Mouse (Mus musculus) mouse embryonic stem cell (cell line): ENCODE results near the gene Lcorl.

ENCODE experiments used
- in situ Hi-C, 2 experiments: fragments of 300-500 bp; cut with MboI; formaldehyde crosslinking; loops; 1 replicate in 1 of 2; 3 replicates in 1 of 2; pipeline ENCODE4 v1.14.3; 2019 to 2020; ENCODE audit warnings: low sequenced_read_pairs in 2 of 2, low pct_unique_long_range_greater_than_20kb in 1 of 2, mixed read lengths in 1 of 2; ENCODE audit not compliant: unreplicated experiment in 1 of 2

Lcorl gene

GRCm38 (mm10) chr5:45857254-45858011 is at the start of gene Lcorl:
Gene Lcorl (minus strand): TSS chr5:45857615.
- in situ Hi-C loops, result no loop called here

- in situ Hi-C loops, result no loop called here
These were observed 47.3 kb upstream of the Lcorl start for GRCm38 (mm10) chr5:45904683-45905082.

- in situ Hi-C loops, result no loop called here
These were observed 45.8 kb upstream of the Lcorl start for GRCm38 (mm10) chr5:45903246-45903645.

DNA sequence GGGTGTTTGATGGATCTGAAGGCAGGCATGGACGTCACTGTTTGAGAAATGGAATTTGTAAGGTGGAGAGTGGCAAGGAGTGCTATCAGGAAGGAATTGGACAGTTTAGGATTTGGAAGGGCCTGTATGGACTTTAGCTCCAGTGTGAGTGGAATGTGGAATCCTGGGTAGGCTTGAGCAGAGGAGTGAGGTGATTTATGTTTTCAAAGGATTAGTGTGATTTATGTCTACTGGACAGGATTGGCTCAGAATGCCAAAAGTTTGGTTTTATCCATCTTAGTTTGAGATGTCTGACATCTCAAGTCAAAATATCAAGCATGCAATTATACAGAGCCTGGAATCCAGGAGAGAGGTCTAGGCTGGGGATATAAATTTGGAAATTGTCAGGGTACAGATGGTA is 37.9 kb upstream of the Lcorl start:
- in situ Hi-C loops, result no loop called here

GRCm38 (mm10) chr5:45893696-45894095 is 36.3 kb upstream of the Lcorl start:
- in situ Hi-C loops, result no loop called here

GRCm38 (mm10) chr5:45876328-45876727 is 18.9 kb upstream of the Lcorl start:
- in situ Hi-C loops, result no loop called here

- in situ Hi-C loops, result no loop called here
These were observed 18.1 kb upstream of the Lcorl start for GRCm38 (mm10) chr5:45875472-45875871.

DNA sequence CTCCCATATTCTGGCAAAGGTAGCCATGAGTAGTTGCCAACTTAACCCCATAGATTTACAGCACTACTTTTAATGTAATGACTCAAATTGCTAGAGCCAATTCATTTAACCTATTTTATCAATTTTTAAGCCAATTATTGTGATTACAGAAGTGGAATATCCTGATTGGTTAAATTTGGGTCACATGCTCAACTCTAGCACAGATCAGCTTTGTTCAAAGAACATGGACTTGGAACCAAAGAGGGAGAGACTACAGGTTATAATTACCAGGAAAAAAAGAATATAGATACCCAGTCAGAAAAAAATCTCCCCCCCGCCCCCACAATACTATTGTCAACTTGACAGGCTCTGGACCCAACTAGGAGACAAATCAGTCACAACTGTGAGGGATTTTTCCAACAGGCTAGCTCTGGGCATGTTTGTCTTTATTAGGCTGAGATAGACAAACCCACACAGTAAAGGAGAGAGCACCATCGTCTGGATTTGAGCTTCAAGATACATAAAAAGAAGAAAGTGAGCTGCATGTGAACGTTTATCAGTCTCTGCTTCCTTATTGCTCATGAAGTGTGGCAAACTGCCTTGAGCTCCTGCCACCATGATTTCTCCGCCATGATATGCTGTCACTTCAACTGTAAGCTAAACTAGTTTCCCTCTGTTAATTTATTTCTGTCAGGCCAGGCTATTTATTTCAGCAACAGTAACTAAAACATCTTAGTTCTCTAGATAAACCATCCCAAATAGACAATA is 17.0 kb upstream of the Lcorl start:
- in situ Hi-C loops, result no loop called here

- in situ Hi-C loops, result no loop called here
These were observed 953 bp upstream of the Lcorl start for GRCm38 (mm10) chr5:45858368-45858767.

DNA sequence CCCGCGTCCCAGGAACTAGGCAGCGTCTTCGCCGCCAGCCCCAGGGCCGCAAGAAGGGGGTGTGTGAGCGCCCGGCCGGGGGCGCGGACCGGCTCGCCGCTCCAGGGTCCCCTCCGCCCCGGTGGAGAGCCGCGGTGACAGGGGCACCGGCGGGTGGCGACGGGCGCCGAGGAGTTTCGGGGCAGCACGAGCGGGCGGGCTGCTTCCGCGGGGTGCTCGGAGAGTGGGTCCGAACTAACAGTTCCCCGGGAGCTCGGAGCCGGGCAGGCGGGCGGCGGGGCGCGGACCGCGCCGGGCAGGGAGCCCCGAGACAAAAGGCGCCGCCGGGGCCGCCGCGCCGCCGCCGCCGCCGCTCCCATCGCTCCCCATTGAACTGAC is 550 bp downstream of the Lcorl start:
- in situ Hi-C loops, result no loop called here

DNA sequence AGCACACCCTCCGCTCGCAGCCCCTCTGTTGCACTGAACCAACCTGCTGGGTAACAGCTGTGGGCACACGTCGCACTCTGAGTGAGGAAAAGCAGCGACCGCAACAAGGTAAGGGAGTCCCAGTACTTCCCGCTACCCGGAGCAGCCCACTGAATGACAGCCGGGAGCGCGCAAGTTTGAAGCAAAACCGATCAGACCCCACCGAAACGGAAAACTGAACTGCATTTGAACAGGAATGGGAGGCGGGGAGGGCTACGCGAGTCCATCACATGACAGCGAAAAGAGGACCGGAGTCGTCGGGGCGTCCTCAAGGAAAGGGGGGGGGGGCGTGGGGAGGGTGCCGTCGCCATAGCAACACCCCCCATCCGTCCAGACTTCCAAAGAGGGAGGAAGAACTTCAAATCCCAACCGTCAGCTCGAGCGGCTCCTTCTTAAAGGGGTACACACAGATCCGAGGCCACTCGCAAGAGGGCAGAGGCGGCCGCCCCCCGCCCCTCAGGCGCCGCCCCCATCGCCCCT is 1.1 kb downstream of the Lcorl start:
- in situ Hi-C loops, result no loop called here

DNA sequence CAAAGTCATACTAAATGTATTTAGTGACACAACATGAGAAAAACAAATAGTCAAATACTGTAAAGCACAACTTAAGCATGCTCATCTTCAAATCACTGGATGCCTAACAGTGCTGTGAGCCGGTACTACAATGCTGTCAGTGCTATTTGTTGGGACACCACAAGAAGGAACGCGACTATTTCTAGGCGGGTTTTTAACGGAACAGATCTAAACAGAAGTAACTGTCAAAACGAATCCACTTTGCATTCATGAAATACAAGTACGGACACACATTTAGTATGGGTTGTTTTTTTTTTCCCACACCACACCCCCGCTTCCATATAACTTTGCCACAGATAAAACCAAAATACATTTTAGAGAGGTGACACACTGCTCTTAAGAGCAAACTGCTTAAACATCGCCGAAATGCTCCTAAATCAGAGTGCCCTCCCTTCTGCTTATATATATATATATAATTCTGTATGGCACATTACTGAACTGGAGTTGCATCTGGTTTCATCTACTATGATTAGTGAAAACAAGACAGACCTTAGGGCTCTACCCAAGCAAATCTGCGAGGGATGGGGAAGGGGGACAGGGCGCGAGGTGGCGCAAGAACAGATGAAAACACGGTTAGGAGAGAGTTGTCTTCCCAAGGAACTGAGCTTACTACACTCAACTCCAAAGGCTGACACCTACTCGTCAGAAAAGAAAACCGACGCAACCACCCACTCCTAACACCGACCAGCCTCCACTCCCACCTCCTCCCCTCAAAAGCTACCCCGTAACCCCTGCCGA is 1.7 kb downstream of the Lcorl start:
- in situ Hi-C loops, result no loop called here

- in situ Hi-C loops, result no loop called here
These were observed 12.7 kb downstream of the Lcorl start for GRCm38 (mm10) chr5:45844723-45845122.

DNA sequence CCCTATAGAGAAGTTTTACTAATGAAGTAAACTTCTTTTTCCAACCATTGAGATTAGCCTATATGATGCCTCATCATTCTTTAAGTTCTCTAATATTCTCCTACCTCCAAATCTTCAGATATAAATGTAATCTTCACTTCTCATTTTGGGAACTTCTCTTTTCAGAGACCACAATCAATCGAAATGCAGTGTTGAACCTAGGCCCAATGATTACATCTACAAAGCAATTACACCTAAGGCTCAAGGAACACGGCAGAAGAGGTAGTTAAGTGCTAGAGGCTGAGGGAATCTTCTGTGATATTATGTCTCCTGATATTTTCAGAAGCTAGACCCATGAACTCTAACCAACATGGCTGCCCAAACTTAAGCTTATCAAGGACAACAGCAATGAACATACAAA is 22.3 kb downstream of the Lcorl start:
- in situ Hi-C loops, result no loop called here

- in situ Hi-C loops, result no loop called here
These were observed 45.9 kb downstream of the Lcorl start for GRCm38 (mm10) chr5:45811527-45811926.

DNA sequence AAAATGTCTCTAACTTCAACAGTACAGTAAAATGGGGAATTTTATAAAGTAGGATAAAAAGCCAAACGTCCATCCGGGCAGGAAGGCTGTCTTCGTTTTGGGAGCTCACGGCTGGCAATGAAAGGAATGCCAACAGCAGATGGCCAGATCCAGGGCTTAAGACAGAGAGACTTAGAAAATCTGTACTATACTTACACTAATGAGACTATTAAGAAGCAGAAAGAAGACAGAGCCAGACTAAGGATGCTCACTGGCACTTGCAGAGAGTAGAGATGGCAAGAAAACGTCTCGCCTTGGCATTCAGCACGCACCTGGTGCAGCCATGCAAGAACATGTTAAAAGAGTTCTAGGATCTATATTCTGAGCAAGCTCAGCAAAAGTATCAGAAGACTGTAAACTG is 65.6 kb downstream of the Lcorl start:
- in situ Hi-C loops, result no loop called here

DNA sequence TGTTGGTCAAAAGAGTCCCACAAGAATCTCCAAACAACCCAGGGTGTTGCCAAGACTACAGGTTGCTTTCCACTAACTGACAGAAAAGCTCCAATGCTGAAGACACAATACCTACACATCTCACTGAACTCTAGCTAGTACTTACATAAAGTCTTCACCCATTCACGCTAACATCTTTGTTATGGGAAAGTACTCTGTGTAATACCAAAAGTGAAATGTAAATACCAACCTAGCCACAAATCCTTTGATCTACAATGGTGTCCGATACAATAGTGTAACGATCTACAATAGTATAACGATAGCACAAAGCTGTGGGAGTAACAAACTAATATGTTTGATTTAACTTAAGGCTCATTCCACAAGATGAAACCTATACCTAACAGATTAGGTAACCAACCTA is 67.2 kb downstream of the Lcorl start:
- in situ Hi-C loops, result no loop called here

DNA sequence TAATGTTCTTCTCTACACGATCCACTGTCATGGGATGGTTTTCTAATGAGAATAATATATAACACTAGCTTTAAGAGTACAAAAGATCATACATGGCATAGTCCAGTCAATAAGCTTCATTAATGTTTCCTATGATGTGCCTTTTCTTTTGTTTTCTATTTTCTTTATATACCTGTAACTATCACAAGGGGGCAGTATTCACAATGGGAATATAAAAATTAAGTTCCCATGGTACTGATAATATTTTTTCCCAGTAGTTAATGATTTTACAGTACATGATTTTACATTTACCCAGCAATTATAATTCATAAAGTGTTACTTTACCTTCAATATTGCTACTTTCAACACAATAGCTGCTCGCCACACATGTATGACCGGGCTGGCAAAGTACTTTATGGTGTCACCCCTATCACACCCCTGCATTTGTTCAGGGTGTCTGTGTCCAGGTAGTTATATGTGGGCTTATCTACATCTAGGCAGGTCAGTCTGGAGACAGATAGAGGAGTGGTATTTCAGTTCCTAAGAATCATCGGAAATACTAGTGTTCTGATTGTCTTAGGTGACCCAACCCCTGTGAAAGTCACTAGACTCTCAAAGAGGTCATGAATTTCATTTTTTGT is 99.8 kb downstream of the Lcorl start:
- in situ Hi-C loops, result loop anchor here (25.0 kb wide), 1 partner anchor 580 kb away; no protein-coding TSS in a partner anchor

DNA sequence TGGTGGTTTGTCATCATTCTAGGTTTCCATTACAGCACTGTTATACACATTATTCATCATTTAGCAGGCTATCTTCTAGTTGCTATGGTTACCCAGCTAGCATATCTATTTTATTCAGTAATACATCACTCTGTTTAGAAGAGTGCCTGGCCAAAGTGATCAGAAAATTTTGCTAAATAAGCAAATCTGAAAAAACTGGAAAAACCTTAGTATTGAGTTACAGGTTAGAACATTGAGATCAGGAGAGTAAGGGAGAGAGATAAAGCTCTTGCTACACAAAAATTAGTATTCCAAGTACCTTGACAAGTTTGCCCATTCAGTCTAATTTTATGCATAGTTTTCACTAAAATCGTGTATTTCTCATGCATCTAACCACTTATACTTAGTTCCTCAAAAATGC is 119.5 kb downstream of the Lcorl start:
- in situ Hi-C loops, result no loop called here
